Mouse (Mus musculus) frontal cortex, adult 2 months (tissue): ENCODE measurements at regions not wholly inside any gene's neighbourhood (a gene's known extent, or its start where the extent isn't known, plus 50 kb on each side); places are given as distances from the start of the nearest gene placed in this dataset.

Experiments used
- DNase-seq, 2 experiments: peaks; one replicate each; pipeline ENCODE4 v3.0.0; 2022; ENCODE audit warnings: low spot score in 1 of 2; ENCODE audit errors: extremely low spot score in 1 of 2

- no peak for DNase-seq
Observed at GRCm38 (mm10) chr9:120854351-120854750, 74.7 kb upstream of the Ctnnb1 start.

DNA sequence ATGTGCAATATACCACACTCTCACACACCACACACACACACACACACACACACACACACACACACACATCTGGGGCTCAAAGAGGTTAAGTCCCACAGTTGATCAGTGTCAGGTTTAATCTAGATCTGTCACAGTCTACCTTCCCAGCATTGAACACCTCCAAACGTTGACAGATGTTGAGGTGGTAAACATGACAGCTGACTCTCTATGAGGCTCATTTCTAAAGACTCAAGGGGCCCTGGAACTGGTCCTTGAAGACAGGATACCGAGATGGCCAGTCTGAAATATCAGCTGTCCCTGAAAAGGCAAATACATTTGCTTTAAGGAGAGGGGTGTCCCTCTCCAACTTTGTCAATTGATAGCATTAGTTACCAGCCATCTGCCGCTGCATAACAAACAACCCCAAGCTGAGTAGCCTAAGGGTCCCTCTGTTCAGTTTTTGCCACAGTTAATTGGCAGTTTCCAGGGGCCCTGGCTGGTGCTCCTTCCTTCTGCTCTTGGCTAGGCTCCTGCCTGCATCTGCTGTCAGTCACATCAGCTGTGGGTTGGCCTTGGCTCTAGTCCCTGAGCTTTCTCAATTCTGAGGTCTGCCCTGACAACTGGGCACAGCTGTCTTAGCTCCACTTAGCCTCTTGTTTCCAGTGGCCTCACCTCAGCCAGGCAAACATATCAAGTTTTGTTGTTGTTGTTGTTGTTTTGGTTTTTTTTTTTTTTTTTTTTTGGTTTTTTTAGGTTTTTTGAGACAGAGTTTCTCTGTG is 73.5 kb upstream of the Ctnnb1 start:
- DNase-seq = no peak

- DNase-seq = no peak
Observed at GRCm38 (mm10) chr9:120857849-120858510, 71.0 kb upstream of the Ctnnb1 start.

DNA sequence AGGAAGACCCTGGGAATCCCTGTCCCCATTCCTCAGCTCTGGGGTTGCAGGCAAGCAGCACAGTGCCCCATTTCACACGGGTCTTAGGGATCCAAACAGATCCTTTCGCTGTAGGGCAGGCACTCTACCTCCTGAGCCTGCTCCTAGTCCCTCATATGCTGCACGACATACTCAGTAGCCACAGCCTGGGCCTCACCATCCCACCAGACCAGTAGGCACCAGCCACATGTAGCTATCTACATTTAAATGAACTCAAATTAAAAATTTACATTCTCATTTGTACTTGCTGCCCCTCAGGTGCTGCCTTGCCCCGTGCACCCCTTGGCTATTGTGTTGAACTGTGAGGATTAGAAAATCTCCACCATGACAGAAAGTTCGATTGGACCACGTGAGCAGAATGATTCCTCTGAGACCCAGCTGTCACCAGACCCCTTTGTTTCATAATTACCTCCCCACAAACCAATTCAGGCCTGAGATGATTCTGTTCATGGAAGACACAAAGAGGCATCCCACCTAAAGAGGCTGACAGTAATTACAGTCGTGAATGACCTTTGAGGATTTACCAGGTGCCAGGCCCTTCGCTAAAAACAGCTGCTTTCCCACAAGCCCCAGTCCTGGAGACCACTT is 67.9 kb upstream of the Ctnnb1 start:
- DNase-seq = no peak

DNA sequence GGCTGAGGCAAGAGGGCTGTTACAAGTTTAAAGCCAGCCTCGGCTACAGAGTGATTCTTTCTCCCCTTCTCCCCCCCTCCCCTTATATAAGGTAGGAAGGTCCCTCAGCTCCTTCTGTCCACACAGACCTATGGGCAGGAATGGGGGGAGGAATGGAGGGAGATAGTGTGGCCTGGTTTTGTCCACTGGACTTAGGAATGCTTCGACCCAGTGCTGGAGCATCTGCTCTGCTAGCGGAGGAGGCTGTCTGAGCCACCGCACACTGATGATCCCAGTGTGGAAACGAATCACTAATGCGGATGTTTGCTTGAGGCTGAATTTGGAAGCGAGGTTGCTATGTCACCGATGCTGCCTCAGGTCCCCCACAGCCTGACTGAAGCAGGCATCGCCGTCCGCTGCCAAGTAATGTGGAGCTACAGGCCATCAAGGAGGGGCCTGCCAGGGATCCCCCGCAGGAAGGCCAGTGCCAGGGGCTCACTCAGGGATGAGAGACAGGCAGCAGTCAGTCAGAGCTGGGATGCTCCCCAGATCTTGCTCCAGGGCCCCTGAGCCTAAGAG is 67.1 kb upstream of the Ctnnb1 start:
- peak in 1 of 2 experiments; percentile 56 for DNase-seq

DNA sequence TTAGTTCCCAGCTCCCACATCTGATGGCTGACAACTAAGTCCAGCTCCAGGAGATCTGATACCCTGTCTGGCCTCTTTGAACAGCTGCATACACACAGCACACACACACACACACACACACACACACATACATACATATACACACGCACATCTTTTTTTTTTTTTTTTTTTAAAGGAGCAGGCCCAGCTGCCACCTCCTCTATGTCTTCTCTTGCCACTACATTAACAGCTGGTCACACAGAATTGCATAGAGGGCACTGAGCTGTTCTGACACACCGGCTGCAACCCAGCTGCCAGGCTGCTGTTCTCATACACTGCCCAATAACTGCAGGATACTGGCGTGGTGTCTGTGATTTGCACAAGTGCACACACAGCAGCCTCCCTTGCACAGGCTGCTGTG is 64.6 kb upstream of the Ctnnb1 start:
- DNase-seq = no peak

GRCm38 (mm10) chr9:120866251-120866650 is 62.8 kb upstream of the Ctnnb1 start:
- no peak for DNase-seq

DNA sequence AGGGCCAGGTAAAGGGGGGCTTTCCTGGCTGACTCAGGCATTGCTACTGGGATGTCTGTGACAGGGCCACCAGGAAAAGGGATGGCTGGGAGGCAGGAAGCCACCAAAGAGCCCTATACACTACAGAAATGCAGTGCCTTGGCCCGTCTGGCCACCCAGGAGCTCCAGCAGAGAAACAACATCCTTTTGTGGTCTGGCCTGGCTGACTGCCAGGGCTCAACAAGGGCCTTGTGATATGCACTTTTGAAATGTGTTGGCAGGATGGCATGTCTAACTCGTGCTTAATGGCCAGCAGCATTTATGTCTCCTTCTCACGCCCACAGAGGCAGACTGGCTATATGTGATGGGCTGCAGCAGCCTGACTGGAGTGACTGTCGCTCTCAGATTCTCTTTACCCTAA is 62.3 kb upstream of the Ctnnb1 start:
- no peak for DNase-seq

DNA sequence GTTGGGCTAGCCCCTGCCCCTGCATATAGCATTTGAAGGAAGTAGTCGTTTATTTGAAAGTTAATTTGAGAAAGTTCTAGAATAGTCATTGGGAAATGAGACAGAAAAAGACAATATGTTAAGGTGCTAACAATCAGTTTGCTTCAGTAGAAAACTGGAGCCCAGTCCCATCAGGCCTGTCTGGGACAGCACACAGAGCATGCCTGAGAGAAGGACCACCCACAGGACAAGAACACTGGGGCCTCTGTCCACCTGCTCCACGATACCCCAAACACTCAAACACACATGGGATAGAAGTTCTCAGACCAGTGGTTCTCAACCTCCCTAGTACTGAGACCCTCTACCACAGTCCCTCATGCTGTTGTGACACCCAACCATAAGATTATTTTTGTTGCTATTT is 61.2 kb upstream of the Ctnnb1 start:
- DNase-seq = no peak

- no peak for DNase-seq
Observed at GRCm38 (mm10) chr9:120868330-120868729, 60.7 kb upstream of the Ctnnb1 start.

- peak; percentile 68 to 78 for DNase-seq
Observed at GRCm38 (mm10) chr9:120869432-120870081, 59.5 kb upstream of the Ctnnb1 start.

DNA sequence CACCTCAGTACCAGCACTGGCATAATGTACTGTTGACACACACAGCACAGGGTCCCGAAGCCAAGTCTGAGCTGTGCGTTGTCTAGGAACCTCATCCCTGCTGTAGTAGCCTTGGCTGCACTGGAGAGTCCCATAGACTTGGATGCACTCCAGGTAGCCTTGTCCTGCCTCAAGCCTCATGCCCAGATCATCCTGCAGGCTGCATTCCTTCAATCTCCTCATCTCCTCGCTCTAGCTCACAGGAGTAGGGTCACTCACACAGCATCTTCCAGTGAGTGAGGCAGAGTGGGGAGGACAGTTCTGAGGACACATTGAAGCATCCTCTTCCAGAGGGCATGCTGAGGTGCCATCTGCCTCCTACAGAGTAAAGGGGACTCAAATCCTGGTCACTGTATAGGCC is 55.7 kb upstream of the Ctnnb1 start:
- DNase-seq = no peak

- DNase-seq = no peak
Observed at GRCm38 (mm10) chr9:120874416-120874976, 54.5 kb upstream of the Ctnnb1 start.

DNA sequence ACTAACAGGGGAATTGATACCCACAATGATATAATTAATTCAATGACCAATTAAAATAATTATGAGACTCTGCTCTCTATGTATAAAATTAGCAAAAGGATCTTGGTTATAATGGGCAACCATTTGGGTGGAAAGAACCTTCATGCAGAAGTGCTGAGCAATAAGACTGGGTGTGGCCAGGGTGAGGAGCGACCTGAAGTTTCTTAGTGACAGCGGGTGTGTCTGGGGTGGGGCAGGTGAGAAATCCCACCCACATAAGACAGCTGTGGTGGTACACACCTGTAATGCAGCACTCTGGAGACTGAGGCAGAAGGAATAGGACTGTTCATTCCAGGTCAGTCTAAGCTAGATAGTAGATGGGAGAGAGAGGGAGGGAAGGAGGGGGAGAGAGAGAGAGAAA is 51.9 kb upstream of the Ctnnb1 start:
- no peak for DNase-seq
